Mouse (Mus musculus) heart, adult 2 months (tissue): Measurements from ENCODE around the gene Olfr1013. TPM values are rescaled to one million over a fixed set of nuclear protein-coding genes. Genes with fewer than 3 reads are reported as not detected.
A peak's percentile ranks its signal among the peaks of the same experiment; 100 is the strongest.

Experiments used
- DNase-seq, 2 experiments: peaks; one replicate each; pipeline ENCODE4 v3.0.0; 2021
- H3K27ac ChIP-seq: fragments of 200-600 bp; 2 replicates; pipeline ENCODE4 v1.8.1; 2022
- H3K27me3 ChIP-seq: fragments of 200-500 bp; 2 replicates; pipeline ENCODE4 v1.6.1; 2012; ENCODE audit warnings: mild to moderate bottlenecking, low read length, inconsistent platforms, mixed read lengths; ENCODE audit not compliant: control insufficient read depth, insufficient read depth
- H3K36me3 ChIP-seq: fragments of 200-500 bp; 2 replicates; pipeline ENCODE4 v1.6.1; 2012; ENCODE audit warnings: low read length, inconsistent platforms; ENCODE audit not compliant: control insufficient read depth, insufficient read depth
- H3K4me1 ChIP-seq: fragments of 200-500 bp; 2 replicates; pipeline ENCODE4 v1.6.1; 2011; ENCODE audit warnings: low read length; ENCODE audit not compliant: control insufficient read depth, insufficient read depth
- H3K4me3 ChIP-seq: fragments of 200-600 bp; 2 replicates; pipeline ENCODE4 v1.8.1; 2022
- H3K79me2 ChIP-seq: fragments of 200-500 bp; replicated peaks from 2 replicates; pipeline ENCODE4 v1.6.1; 2012; ENCODE audit warnings: mild to moderate bottlenecking, inconsistent platforms, low read length, moderate library complexity, mixed read lengths; ENCODE audit not compliant: control insufficient read depth, insufficient read depth
- H3K9ac ChIP-seq: fragments of 200-500 bp; 2 replicates; pipeline ENCODE4 v1.6.1; 2012; ENCODE audit warnings: low read depth, mild to moderate bottlenecking, control low read depth, inconsistent platforms, low read length, mixed read lengths
- CTCF ChIP-seq: fragments of 200-600 bp; IDR thresholded peaks from 2 replicates; pipeline ENCODE4 v1.8.1; 2022; ENCODE audit warnings: antibody characterized with exemption, mild to moderate bottlenecking, moderate library complexity
- EP300 ChIP-seq: fragments of 200-500 bp; IDR thresholded peaks from 2 replicates; pipeline ENCODE4 v1.6.1; 2011; ENCODE audit warnings: low read depth, low read length, control low read depth; ENCODE audit not compliant: insufficient read depth
- POLR2A ChIP-seq: fragments of 200-500 bp; IDR thresholded peaks from 2 replicates; pipeline ENCODE4 v1.6.1; 2011; ENCODE audit warnings: mild to moderate bottlenecking, low read depth, low read length, control low read depth; ENCODE audit not compliant: insufficient read depth
- WGBS: fragments of 180-500 bp; shearing (Covaris S2); methylation state at CpG from one replicate; pipeline ENCODE4 v1.1.7; 2018; 5-methylcytosine and 5-hydroxymethylcytosine counted together
- intact Hi-C: fragments of 180-260 bp; cut with DNase I; formaldehyde crosslinking; loops from one replicate; pipeline ENCODE4 v1.15.1; 2025
- long read RNA-seq: library from polyadenylated mRNA; stranded (forward); transcript quantifications from one replicate; pipeline ENCODE4 v2.0.0, GENCODE M21; 2021
- polyA plus RNA-seq: library from polyadenylated mRNA; depleted of rRNA; stranded (reverse); fragments of >200 nt; gene quantifications from 2 replicates; pipeline ENCODE4 v1.2.3, GENCODE M21; 2012; rRNA removed
- total RNA-seq, 2 experiments: library from RNA; stranded (reverse); gene quantifications; 2 replicates each; pipeline ENCODE4 v1.2.3; 2021

Gene Olfr1013
- total RNA-seq (not detected), polyA plus RNA-seq (not detected in 2 replicates)
- long read RNA-seq: 0 reads

DNA sequence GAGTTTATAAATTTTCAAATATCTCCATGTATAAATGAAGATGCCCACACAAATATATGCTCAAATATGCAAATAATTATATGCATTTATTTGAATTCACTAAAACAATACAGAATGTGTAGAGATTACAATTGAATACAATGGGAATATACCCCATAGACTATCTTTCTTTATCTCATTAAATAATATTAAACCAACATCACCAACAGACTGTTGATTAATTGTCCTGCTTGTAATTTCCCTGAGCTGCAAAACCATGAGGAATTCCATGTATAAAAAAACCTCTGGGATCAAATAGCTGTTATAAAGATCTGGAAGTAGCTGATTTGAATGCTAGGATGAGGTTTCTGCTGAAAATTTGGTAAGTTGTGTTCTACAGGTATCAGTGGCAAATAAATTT lies at the start of gene Olfr1013:
TSS of gene Olfr1013 (plus strand) at position 301 of the 400 bp plus-strand sequence.
- Histone ChIP-seq H3K27me3 (no peaks in the 10 kb centered on the region), H3K79me2 (no peaks in the 10 kb centered on the region), H3K4me3 (no peak within 1 kb of the TSS), H3K9ac (no peak within 1 kb of the TSS), H3K4me1 (no peaks in the 10 kb centered on the region), H3K36me3 (no peaks in the 10 kb centered on the region), H3K27ac (no peak within 1 kb of the TSS)
- intact Hi-C loops: no loop called here
- no peak for DNase-seq
- TF ChIP-seq POLR2A (no peak), CTCF (no peak), EP300 (no peak)

DNA sequence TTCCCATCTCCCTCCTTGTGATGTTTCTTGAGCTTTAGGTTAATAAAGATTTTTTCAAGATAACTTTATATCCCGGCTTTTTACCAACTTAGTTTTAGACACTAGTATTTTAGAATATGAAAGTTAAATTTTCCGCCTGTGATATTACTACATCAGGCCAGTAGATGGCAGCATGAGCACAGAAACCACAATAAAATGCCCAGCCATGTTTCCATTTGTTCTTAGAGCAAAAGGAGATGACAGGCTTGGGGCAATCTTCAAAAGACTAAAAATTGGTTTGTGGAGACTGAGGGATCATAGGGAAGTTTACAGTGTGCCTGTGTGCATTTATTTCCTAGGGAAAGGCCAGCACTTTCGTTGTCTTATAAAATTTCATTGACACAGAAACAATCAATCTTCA lies 41.1 kb upstream of the Olfr1013 start:
- no peaks in the 10 kb centered on the region for H3K4me1 ChIP-seq
- no peaks in the 10 kb centered on the region for H3K79me2 ChIP-seq
- H3K4me3 ChIP-seq: no peak overlapping the region
- intact Hi-C loops: loop anchor here (1.0 kb wide), 1 partner anchor 739 kb away; no protein-coding TSS in a partner anchor
- H3K27me3 ChIP-seq: no peaks in the 10 kb centered on the region
- WGBS: 11% methylated on average over 3 of the region's 3 CpGs
- no peaks in the 10 kb centered on the region for H3K36me3 ChIP-seq
- no peak overlapping the region for H3K27ac ChIP-seq
- DNase-seq: no peak
- TF ChIP-seq EP300: no peak
- no peak for TF ChIP-seq POLR2A
- TF ChIP-seq CTCF: peak; percentile 81
- no peak overlapping the region for H3K9ac ChIP-seq

DNA sequence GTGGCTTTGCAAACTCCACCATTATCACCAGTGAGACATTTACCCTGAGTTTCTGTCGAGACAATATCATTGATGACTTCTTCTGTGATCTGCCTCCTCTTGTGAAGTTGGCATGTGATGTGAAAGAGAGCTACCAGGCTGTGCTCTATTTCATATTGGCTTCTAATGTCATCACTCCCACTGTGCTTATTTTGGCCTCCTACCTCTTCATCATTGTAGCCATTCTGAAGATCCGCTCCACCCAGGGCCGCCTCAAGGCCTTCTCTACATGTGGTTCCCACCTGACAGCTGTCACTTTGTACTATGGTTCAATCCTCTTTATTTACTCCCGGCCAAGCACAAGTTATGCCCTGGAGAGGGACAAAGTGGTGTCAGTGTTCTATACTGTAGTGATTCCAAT lies 13.1 kb upstream of the Olfr1013 start:
- DNase-seq: no peak
- 72% methylated on average over 4 of the region's 4 CpGs for WGBS
- TF ChIP-seq POLR2A: no peak
- TF ChIP-seq EP300: no peak
- TF ChIP-seq CTCF: no peak
- Histone ChIP-seq H3K9ac (no peak overlapping the region), H3K4me3 (no peak overlapping the region), H3K36me3 (no peaks in the 10 kb centered on the region), H3K27ac (no peak overlapping the region), H3K27me3 (no peaks in the 10 kb centered on the region), H3K79me2 (no peaks in the 10 kb centered on the region), H3K4me1 (no peaks in the 10 kb centered on the region)
- intact Hi-C loops: no loop called here

DNA sequence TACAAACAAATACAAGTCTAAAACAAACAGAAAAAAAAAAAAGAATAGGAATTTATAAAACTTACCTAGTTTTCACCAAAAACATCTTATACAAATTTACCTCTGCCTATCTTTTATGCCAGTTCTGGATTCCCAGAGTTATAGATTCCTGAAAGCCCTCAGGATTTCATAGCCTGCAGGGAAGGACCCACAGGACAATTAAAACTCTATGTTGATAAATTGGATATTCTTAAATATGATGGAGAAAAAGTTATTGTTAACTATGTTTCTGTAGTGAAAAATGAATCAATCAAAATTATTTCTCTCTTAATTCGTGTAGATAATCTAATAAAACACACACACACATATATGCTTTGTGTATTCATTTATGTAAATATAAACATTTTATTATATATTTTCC lies 4.2 kb upstream of the Olfr1013 start, which contains the start of gene Olfr1012:
TSS of gene Olfr1012 (minus strand) at position 101 of the 400 bp plus-strand sequence.
- no peak for DNase-seq
- Histone ChIP-seq H3K9ac (no peak within 1 kb of the TSS), H3K4me1 (no peaks in the 10 kb centered on the region), H3K27ac (no peak within 1 kb of the TSS), H3K79me2 (no peaks in the 10 kb centered on the region), H3K27me3 (no peaks in the 10 kb centered on the region), H3K36me3 (no peaks in the 10 kb centered on the region), H3K4me3 (no peak within 1 kb of the TSS)
- 35% methylated on average over 1 of the region's 1 CpGs for WGBS
- intact Hi-C loops: no loop called here
- TF ChIP-seq CTCF (no peak), POLR2A (no peak), EP300 (no peak)

DNA sequence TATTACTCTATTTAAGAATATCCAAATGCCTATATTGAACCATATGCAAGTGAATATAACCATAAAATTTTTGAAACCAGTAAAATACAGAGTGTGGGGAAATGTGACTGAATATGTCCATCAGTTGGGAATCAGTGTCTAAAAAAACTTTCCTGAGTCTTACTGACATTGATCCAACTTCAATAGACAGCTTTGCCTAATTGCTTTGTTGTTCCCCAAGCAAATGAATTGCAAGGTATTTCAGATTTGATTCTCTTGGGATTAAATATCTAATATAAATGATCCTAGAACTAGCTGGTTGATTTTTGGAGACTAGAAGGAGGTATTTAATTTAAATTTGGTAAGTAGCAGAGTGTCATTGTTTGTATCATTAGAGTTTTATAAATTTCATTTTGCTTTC lies 5.5 kb downstream of the Olfr1013 start, which contains the start of gene Olfr1014:
TSS of gene Olfr1014 (plus strand) at position 301 of the 400 bp plus-strand sequence.
- H3K36me3 ChIP-seq: no peaks in the 10 kb centered on the region
- no peak for TF ChIP-seq CTCF
- no peak for TF ChIP-seq POLR2A
- TF ChIP-seq EP300: no peak
- DNase-seq: no peak
- no peak within 1 kb of the TSS for H3K9ac ChIP-seq
- no peaks in the 10 kb centered on the region for H3K27me3 ChIP-seq
- H3K27ac ChIP-seq: no peak within 1 kb of the TSS
- intact Hi-C loops: no loop called here
- H3K4me3 ChIP-seq: no peak within 1 kb of the TSS
- H3K79me2 ChIP-seq: no peaks in the 10 kb centered on the region
- H3K4me1 ChIP-seq: no peaks in the 10 kb centered on the region

DNA sequence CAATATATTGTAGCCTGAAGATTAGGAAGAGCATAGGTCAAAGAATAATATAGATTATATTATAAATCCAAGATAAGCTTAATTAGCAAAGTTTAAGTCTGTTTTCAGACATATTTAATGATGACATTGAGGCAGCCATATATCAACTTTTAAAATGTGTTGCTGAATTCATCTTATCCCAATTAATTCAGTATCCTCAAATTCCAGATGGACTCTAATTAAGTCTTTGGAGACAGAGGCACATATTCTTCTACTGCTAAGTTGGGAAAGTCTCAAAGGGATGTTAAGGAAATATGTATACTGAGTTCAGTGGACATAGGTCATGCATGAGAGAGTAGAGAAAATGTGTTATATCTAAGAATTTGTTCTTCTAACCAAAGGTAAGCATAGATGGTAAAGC lies 14.8 kb downstream of the Olfr1013 start, which contains the start of gene Olfr1015:
TSS of gene Olfr1015 (plus strand) at position 301 of the 400 bp plus-strand sequence.
- no peak within 1 kb of the TSS for H3K4me3 ChIP-seq
- no peaks in the 10 kb centered on the region for H3K4me1 ChIP-seq
- no peak for DNase-seq
- no peaks in the 10 kb centered on the region for H3K27me3 ChIP-seq
- no peak within 1 kb of the TSS for H3K9ac ChIP-seq
- H3K79me2 ChIP-seq: no peaks in the 10 kb centered on the region
- H3K27ac ChIP-seq: no peak within 1 kb of the TSS
- no peaks in the 10 kb centered on the region for H3K36me3 ChIP-seq
- TF ChIP-seq EP300 (no peak), CTCF (no peak), POLR2A (no peak)
- intact Hi-C loops: no loop called here
